Mouse (Mus musculus) midbrain, embryonic 12.5 days (tissue): Measurements from ENCODE around the gene Rpsa. TPM values are rescaled to one million over a fixed set of nuclear protein-coding genes. Genes with fewer than 3 reads are reported as not detected.

Source experiments
- polyA plus RNA-seq: library from polyadenylated mRNA; unstranded; fragments of >200 nt; fragmentation: Nextera tagmentation; extraction: Ambion mirVana; gene quantifications from 2 replicates; pipeline ENCODE4 v1.2.1, GENCODE M21; 2016

Gene Rpsa
- polyA plus RNA-seq, 1 experiment from 2014 or later = 1,005 TPM

Other genes with a start within 250 kb of the Rpsa start
- 77.0 and 78.1 TPM in 2 replicates for gene Wdr48, start 232.8 kb upstream of the Rpsa start, polyA plus RNA-seq
- 21.3 and 23.3 TPM in 2 replicates for gene Gorasp1, start 190.1 kb upstream of the Rpsa start, polyA plus RNA-seq
- gene Ttc21a, start 190.1 kb upstream of the Rpsa start, polyA plus RNA-seq = 0.22 and 0.43 TPM in 2 replicates
- 0.89 and 1.5 TPM in 2 replicates for gene Csrnp1, start 143.0 kb upstream of the Rpsa start, polyA plus RNA-seq
- gene Xirp1, start 104.1 kb upstream of the Rpsa start, polyA plus RNA-seq = 0.04 TPM in 1 of 2 replicates, not detected in the other
- 7.0 and 7.7 TPM in 2 replicates for gene Cx3cr1, start 57.8 kb upstream of the Rpsa start, polyA plus RNA-seq
- gene Ccr8, start 35.6 kb upstream of the Rpsa start, polyA plus RNA-seq = not detected in 2 replicates
- gene Slc25a38, start 17.3 kb upstream of the Rpsa start, polyA plus RNA-seq = 33.6 and 36.1 TPM in 2 replicates
- gene Mobp, start 22.0 kb downstream of the Rpsa start, polyA plus RNA-seq = 0.20 and 0.31 TPM in 2 replicates
- gene Myrip, start 173.8 kb downstream of the Rpsa start, polyA plus RNA-seq = 2.0 and 2.3 TPM in 2 replicates